Mouse (Mus musculus): ENCODE measurements around the gene Ecm1. TPM values are rescaled to one million over a fixed set of nuclear protein-coding genes. Genes with fewer than 3 reads are reported as not detected.

The Ecm1 gene
- polyA plus RNA-seq (2015; fragmentation: Nextera tagmentation; extraction: Ambion mirVana), result 328 and 381 TPM in 2 replicates

DNA sequence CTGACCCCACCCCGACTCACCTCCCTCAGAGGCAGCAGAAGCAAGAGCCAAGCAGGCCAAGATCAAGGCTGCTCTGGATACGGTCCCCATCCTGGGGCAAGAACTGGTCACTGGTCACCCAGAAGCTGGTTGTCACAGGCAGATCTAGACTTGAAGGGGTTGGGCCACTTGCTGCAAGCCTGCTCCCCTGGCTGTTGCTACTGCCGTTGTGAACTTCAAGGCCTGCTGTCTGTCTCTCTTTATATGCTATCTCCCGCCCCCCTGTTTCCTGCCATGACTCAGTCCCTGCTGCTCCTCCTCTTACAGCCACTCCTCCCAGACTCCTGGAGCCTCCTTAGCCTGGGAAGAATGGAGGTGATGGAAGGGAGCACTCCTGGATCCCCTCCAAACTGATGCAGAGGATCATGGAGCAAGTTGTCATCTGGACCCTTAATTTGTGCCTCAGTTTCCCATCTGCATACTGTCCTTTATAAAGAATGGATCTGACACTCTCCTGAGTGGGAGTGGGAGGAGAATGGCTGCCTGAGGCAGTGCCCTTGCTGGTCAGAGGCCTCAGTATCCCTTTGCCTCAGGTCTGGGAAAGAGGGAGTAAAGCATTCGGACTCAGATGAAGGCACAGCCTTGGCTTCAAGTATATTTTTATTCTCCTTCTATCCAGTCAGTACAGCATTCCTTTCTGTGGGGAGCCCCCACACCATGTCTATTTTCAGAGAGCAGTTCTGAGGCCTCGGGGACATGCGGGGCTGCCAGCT lies at the start of gene Ecm1:
Ecm1 (minus strand) TSS at position 217 of the 752 bp plus-strand sequence.

DNA sequence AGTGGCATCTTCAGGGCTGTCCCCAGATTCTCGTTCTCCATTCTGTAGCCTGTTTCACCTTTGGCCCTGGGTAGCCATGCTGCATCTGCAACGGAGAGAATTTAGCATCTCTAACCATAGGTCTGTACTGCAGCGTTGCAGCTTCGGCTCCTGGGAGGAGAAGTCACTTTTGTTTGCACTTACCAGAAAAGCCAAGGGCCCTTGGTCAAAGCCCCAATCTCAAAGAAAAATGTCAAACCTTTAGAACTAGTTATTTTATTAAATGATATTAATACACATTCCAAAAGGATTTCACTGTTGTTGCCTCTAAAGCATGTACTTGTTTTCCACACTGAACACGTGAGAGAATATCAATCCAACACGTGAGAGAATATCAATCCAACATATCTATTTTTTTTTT lies 20.7 kb upstream of the Ecm1 start, which contains the start of gene Tars2:
Tars2 (minus strand) TSS at position 101 of the 400 bp plus-strand sequence.

GRCm38 (mm10) chr3:95687524-95688421 lies 51.6 kb downstream of the Ecm1 start, which contains the start of gene Adamtsl4:
Adamtsl4 (minus strand) TSS chr3:95687917.

Small RNAs within 50 kb of the gene (microRNA-seq; reads per million reads assigned to microRNA genes)
- gene Mir7014, result not detected

Other genes starting within 250 kb of the Ecm1 start
- gene Ctsk, start 240.3 kb downstream of the Ecm1 start, polyA plus RNA-seq (2015; fragmentation: Nextera tagmentation; extraction: Ambion mirVana), result 25.5 and 34.7 TPM in 2 replicates
- 37.9 and 134 TPM in 2 replicates for gene Ctss, start 212.8 kb downstream of the Ecm1 start, polyA plus RNA-seq (2015; fragmentation: Nextera tagmentation; extraction: Ambion mirVana)
- gene Hormad1, start 179.9 kb downstream of the Ecm1 start, polyA plus RNA-seq (2015; fragmentation: Nextera tagmentation; extraction: Ambion mirVana), result not detected in 2 replicates
- gene Golph3l, start 150.6 kb downstream of the Ecm1 start, polyA plus RNA-seq (2015; fragmentation: Nextera tagmentation; extraction: Ambion mirVana), result 18.9 and 19.6 TPM in 2 replicates
- gene Ensa, start 114.6 kb downstream of the Ecm1 start, polyA plus RNA-seq (2015; fragmentation: Nextera tagmentation; extraction: Ambion mirVana), result 52.4 and 53.0 TPM in 2 replicates
- gene Mcl1, start 80.8 kb downstream of the Ecm1 start, polyA plus RNA-seq (2015; fragmentation: Nextera tagmentation; extraction: Ambion mirVana), result 77.6 and 86.5 TPM in 2 replicates
- 43.0 and 48.2 TPM in 2 replicates for gene Adamtsl4, start 51.7 kb downstream of the Ecm1 start, polyA plus RNA-seq (2015; fragmentation: Nextera tagmentation; extraction: Ambion mirVana)
- 24.8 and 26.5 TPM in 2 replicates for gene Tars2, start 20.6 kb upstream of the Ecm1 start, polyA plus RNA-seq (2015; fragmentation: Nextera tagmentation; extraction: Ambion mirVana)
- gene Rprd2, start 79.3 kb upstream of the Ecm1 start, polyA plus RNA-seq (2015; fragmentation: Nextera tagmentation; extraction: Ambion mirVana), result 12.9 and 15.0 TPM in 2 replicates
- 15.3 and 16.2 TPM in 2 replicates for gene Prpf3, start 116.3 kb upstream of the Ecm1 start, polyA plus RNA-seq (2015; fragmentation: Nextera tagmentation; extraction: Ambion mirVana)
- 288 and 312 TPM in 2 replicates for gene Mrps21, start 131.9 kb upstream of the Ecm1 start, polyA plus RNA-seq (2015; fragmentation: Nextera tagmentation; extraction: Ambion mirVana)
- gene Ciart, start 142.7 kb upstream of the Ecm1 start, polyA plus RNA-seq (2015; fragmentation: Nextera tagmentation; extraction: Ambion mirVana), result 3.9 and 4.4 TPM in 2 replicates
- gene BC028528, start 152.4 kb upstream of the Ecm1 start, polyA plus RNA-seq (2015; fragmentation: Nextera tagmentation; extraction: Ambion mirVana), result 20.5 and 32.2 TPM in 2 replicates
- 35.9 and 36.7 TPM in 2 replicates for gene Aph1a, start 154.4 kb upstream of the Ecm1 start, polyA plus RNA-seq (2015; fragmentation: Nextera tagmentation; extraction: Ambion mirVana)
- gene Car14, start 165.1 kb upstream of the Ecm1 start, polyA plus RNA-seq (2015; fragmentation: Nextera tagmentation; extraction: Ambion mirVana), result 13.1 and 14.6 TPM in 2 replicates
- gene Anp32e, start 189.7 kb upstream of the Ecm1 start, polyA plus RNA-seq (2015; fragmentation: Nextera tagmentation; extraction: Ambion mirVana), result 71.5 and 95.6 TPM in 2 replicates

All from urinary bladder, postnatal 0 days (tissue).